Mouse (Mus musculus): Measurements from ENCODE around the gene Drd2. TPM values are rescaled to one million over a fixed set of nuclear protein-coding genes. Genes with fewer than 3 reads are reported as not detected.

The Drd2 gene
- polyA plus RNA-seq, 1 experiment: 4.4 TPM

DNA sequence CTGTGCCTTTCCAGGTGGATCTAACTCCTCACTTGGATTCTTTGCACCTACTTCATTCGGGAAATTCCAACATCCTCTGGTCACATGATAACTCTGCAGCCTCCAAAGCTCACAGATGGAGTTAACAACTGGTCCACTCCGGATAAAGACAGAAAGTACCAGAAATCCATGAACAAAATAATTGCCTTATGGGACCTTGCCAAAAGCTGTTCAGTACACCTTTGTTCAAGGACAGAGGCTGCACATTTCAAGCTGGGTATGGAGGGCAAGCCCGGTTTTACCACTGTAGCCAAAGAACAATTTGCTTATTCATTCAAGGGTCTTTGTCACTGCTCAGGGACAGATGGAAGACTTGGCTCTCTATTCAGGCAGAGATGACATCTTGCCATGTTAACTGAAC, 102.2 kb downstream of the Drd2 start:
- DNase-seq (ENCODE audit: extremely low spot score in 1 of 2, low spot score in 1 of 2): no peak

GRCm38 (mm10) chr9:49450491-49450890, 110.1 kb downstream of the Drd2 start:
- no peak for DNase-seq (ENCODE audit: extremely low spot score in 1 of 2, low spot score in 1 of 2)

DNA sequence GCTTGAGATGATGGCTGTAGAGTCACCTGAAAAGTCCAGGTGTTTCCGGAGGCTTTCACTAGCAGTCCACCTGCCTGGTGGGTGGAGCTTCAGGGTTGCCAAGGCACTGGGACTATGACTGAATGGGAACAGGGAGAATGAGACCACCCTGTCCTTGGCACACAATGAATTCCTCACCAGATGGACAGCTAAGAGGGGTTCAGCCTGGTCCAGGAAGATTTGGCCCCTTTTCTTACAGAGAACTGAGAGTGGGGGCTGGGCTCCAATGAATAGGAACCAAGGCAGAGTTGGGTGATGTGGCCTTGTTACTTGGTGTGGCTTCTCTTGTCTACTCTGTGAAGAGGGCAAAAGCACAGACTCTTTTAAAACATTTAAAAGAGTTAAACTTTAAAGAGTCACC, 112.0 kb downstream of the Drd2 start:
- DNase-seq (ENCODE audit: extremely low spot score in 1 of 2, low spot score in 1 of 2): no peak

GRCm38 (mm10) chr9:49456136-49456535, 115.7 kb downstream of the Drd2 start:
- DNase-seq (ENCODE audit: extremely low spot score in 1 of 2, low spot score in 1 of 2): no peak

Other genes with a start within 250 kb of the Drd2 start
- gene Gm4894, start 90.1 kb upstream of the Drd2 start, polyA plus RNA-seq (2012; rRNA removed): not detected in 2 replicates
- gene Ankk1, start 86.4 kb downstream of the Drd2 start, polyA plus RNA-seq (2012; rRNA removed): not detected in 2 replicates
- 2.4 TPM in 2 replicates for gene Ttc12, start 145.6 kb downstream of the Drd2 start, polyA plus RNA-seq (2012; rRNA removed)

All from frontal cortex, adult 2 months (tissue).